Mouse (Mus musculus) MEL-GATA-1-ER (cell line): ENCODE results near the gene Gripap1.
"Not testable (repeated sequence)": the region's sequence is repeated elsewhere in the genome, so short reads cannot be mapped to it uniquely, and the experiment has no call there.

Source experiments
- DNase-seq: peaks from one replicate; pipeline ENCODE4 v3.0.0-alpha.2; 2012; ENCODE audit warnings: low read depth; ENCODE audit errors: extremely low read depth

Gripap1 gene

GRCm38 (mm10) chrX:7778450-7779244 lies 10.9 kb upstream of the Gripap1 start:
- peak; percentile 96 for DNase-seq

- peak; percentile 77 for DNase-seq
Observed at GRCm38 (mm10) chrX:7779294-7779693, 10.3 kb upstream of the Gripap1 start.

DNA sequence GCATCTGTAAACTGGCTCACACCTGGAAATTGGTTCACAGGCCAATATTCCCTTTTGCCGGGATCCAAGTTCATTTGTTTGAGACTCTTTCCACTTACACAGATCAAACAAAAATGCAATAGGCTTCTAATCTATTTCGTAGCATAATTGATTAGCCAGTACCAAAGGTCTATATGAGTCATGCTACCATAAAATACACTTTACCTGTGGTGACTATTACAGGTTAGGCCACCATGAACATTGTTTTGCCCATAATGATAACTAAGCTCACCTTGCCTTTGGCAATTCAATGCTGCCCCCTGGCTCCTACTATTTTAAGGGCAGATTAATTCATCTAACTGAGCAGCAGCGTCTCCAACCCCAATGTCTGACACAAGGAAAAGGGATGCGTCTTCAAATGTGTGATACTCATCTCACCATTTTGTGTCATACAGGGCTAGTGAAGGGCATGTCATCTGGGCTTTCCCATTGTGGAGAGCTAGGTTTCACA lies 6.9 kb upstream of the Gripap1 start:
- no peak for DNase-seq

DNA sequence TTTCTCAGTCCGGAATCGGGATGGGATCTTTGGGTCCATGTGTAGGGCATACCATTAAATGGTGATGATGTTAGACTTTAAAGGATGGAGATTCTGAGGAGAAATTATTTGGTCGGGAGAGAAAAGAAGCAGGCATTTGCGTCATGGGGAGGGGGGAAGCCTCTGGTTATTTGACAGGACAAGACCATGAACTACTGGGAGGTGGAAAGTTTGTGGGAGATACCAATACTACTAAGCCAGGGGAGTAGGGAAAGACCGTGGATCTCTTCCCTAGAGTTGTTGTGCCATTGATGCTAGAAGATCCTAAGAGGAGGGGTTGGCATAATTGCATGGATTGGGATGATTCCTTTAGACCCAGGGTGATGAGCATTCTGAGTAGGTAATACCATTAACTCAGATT lies 744 bp downstream of the Gripap1 start:
- no peak for DNase-seq

DNA sequence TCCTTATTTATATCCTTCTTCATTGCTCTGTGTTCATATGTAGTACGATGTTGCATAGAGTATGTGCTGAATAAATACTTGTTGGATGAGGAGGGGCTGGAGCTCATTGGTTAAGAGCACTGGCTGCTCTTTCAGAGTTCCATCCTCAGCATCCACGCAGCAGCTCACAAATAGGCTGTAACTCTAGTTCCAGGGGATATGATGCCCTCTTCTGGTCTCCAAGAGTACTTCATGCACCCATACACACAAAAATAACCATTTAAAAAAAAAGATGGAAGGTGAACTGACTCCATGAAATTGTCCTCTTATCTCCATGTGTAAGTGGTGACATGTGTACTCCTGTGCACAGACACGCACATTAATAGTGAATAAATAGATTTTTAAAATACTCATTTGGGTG lies 3.8 kb downstream of the Gripap1 start:
- DNase-seq, result no peak

- DNase-seq, result no peak
Observed at GRCm38 (mm10) chrX:7795016-7795415, 5.5 kb downstream of the Gripap1 start.

DNA sequence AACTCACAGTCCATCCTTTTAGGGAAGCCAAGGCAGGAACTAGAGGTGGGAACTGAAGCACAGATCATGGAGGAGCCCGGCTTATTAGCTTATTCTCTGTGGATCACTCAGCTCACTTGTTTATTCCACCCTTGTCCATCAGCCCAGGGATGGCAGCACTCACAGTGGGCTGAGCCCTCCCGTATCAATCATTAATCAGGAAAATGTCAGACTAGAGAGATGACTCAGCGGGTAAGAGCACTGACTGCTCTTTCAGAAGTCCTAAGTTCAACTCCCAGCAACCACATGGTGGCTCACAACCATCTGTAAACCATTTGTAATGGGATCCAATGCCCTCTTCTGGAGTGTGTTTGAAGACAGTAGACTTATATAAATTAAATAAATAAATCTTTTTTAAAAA lies 7.8 kb downstream of the Gripap1 start:
- no peak for DNase-seq

- not testable (repeated sequence) for DNase-seq
Observed at GRCm38 (mm10) chrX:7802157-7802556, 12.6 kb downstream of the Gripap1 start.

- not testable (repeated sequence) for DNase-seq
Observed at GRCm38 (mm10) chrX:7815016-7815415, 25.5 kb downstream of the Gripap1 start.

GRCm38 (mm10) chrX:7821865-7822779 lies 32.6 kb downstream of the Gripap1 start, which contains the start of gene Kcnd1:
TSS of gene Kcnd1 (plus strand) at chrX:7822289.
- DNase-seq, result no peak

DNA sequence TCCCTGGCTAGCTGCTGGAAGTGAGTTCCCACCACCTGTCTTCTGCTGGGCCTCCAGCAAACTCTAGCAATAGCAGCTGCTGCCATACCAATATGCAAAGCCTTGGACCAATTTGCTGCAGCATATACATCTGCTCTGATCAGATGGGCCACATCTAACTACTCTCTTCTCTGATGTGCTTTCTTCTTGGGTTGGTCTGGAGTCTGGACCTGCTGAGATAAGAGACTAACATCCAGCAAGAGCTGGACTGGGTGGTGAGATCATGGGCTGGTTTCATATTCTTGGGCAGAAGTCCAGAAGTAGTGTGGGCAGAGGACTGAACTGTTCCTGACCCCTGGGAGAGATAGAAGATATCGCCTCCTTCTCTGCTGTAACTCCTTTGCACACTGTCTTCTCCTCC lies 47.6 kb downstream of the Gripap1 start:
- peak; percentile 80 for DNase-seq

DNA sequence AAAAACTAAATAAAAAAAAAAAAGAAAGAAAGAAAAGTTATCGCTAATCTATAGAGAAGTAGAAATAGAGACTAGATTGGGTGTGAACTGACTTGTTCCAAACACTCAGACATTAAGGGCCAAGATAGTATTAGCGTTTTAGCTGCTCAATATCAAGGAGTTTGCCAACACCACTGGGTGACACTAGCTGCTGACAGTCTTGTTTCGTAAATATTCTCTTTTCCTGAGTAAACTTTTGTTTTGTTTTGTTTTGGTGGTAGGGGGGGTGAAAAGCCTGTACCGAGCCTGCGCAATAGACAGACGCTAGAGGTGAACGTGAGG lies 51.2 kb downstream of the Gripap1 start:
- no peak for DNase-seq

DNA sequence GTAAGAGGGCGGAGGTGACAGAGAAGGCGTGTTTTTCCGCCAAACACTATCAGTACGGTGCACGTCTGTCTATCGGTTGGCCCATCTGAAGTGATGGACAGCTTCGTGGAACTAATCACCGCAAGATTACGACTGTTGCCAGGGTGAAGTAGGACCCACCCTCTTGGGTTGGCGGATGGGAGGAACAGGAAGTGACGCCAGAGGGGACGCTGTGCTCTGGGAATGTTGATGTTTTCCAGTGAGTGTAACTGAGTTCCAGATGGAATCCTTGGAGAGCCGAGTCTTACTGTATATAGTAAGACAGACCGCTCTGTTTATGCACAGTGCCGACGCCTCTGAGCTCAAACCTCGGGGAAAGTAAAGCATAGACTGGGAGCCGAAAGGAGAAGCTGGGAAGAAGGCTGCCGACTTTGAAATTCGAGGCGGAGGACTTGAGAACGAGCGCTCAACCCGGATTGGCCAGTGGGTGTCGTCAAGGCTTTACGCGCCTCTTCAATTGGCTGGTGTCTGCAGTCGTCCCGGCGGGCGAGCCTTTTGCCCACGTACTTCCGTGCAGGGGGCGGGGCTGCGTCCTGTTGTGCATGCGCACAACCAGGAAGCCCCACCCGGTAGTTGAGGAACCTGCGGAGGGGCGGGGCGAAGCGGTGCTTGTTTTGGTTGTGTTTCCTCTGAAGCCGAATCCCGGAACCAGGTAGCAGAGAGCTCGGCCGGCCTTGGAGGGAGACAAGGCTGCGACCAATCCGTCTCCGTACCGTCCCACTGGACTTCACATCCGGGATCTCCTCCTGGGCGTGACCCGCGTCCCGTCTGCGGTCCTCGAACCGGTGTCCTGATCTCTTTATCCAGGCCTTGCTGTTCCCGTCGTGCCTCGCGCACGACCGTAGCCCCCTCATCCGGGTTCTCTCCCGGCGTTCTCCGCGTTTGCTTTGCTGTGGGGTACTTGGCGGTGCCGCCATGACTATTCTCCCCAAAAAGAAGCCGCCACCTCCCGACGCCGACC lies 51.9 kb downstream of the Gripap1 start, which contains the start of gene Otud5:
TSS of gene Otud5 (plus strand) at position 202 of the 1,000 bp plus-strand sequence.
- DNase-seq, result peak; percentile 99

DNA sequence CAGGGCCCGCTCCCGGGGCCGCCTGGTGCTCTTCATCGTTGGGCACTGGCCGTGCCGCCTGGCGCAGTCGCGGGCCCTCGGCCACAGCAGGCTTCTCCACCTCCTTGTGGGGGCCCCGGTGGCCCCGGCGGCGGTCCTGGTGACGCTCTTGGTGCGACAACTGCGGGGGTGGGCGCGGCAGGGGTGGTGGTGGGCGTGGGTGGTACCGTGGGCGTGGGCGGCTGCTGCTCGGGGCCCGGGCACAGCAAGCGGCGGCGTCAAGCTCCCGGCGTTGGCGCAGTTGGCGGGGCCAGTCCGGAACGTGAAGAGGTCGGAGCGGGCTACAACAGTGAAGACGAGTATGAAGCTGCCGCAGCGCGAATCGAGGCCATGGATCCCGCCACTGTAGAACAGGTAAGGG lies 52.8 kb downstream of the Gripap1 start:
- DNase-seq, result no peak

- no peak for DNase-seq
Observed at GRCm38 (mm10) chrX:7847845-7848244, 58.3 kb downstream of the Gripap1 start.

DNA sequence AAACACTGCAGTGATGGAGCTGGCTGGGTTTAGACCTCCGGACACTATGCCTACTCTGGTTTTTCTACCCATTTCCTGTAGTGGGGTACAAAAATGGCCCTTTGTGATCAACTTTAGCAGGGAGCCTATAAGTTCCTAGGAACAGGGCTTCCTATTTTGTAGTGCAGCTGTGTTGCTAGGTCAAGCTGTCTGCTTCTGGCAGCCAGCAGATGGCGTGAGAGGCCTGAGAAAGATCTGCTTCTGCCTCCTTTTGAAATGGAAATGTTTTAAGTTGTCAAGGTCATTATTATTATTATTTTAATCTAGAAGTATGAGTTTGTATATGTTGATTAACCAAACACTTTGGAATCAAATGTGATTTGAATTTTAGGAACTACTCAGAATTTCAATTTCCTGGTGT lies 65.0 kb downstream of the Gripap1 start:
- DNase-seq, result no peak

DNA sequence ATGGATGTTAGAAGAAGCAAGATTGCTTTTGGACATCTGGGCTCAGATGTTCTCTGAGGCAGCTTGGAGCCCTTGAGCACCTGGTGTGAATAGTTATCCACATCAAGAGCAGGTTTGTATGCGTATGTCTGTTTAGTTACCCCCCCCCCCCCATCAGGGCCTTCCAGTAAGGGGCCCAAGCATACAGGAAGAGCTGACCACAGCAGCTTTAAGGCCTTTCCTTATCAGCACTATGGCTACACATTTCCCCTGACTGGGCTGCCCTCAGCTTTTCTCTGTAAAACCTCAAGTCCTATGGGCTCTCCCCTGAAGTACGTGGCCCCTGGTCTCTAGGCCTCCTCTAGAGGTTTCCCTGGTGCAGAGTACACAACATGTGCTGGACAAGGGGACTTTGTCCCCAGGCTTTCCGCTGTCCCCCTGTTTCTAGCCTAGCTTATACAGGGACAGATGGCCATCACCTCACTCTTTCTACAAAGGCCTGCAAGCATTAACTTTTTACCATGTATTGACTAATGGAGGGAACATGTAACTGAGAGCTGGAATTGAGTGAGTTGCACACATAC lies 69.7 kb downstream of the Gripap1 start:
- DNase-seq, result no peak

DNA sequence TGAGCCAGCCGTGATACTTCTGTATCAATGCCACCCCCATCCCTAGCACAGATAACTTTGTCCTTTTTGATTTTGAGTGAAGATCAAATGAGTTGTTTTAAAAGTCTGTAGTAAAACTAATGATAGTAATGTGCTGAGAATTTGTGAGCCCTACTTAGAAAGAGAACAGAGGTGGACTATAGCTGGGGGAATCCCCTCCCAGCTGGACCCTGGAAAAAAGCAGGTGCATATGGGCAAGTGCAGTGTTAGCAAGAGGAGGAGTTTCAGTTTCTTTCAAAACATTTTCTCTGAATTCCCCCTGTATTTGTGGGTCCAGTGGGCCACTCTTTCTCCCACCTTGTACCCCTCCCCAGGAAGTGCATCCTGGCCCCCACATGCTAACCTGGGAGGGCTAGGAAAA lies 73.6 kb downstream of the Gripap1 start:
- DNase-seq, result no peak

- DNase-seq, result no peak
Observed at GRCm38 (mm10) chrX:7864551-7864950, 75.0 kb downstream of the Gripap1 start.

DNA sequence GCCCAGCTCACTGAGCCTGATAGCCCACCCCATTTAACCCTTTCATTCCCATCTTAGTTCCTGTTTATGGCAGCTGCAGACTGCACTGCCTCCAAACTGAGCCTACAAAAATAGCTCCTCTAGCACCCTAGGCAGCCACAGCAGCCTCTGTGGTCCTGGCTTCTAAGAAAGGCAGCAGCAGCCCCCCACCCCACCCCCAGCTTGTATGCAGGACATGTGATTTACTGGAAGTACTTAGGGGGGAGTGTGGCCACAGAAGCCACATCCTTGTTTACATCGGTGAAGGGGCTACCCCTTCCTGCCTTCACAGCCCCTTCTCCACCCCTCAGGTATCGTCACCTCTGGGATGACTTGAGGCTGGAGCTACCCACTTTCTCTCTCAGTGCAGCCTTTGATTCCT lies 75.8 kb downstream of the Gripap1 start:
- no peak for DNase-seq

DNA sequence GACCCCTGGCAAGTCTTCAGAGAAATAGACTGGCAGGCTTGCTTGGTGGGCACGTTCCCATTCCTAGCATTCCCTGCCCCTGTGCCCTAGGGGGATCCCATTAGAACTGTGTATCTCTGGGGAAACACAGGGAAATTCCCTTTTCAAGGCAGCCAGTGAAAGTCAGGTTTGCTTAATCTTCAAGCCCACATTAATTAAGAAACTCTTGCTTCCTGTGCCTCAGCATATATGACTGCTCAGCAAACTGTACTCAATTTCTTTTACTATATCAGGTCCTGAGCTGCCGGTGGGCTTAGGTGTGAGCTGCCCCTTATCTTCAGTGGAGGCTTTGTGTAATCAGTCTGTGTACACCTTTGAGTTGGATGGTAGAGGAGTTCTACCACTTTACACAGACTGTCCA lies 76.2 kb downstream of the Gripap1 start:
- no peak for DNase-seq
